Mouse (Mus musculus) cerebellum, adult 9-11 months (tissue): ENCODE measurements around the gene Zfp62.

Experiments
- DNase-seq: peaks from one replicate; pipeline ENCODE4 v3.0.0; 2022

Gene Zfp62

GRCm38 (mm10) chr11:49205080-49205590, 2.0 kb downstream of the Zfp62 start:
- no peak for DNase-seq

GRCm38 (mm10) chr11:49207495-49207894, 4.4 kb downstream of the Zfp62 start:
- no peak for DNase-seq

- no peak for DNase-seq
Observed at GRCm38 (mm10) chr11:49212577-49212976, 9.5 kb downstream of the Zfp62 start.

GRCm38 (mm10) chr11:49213505-49213904, 10.4 kb downstream of the Zfp62 start:
- DNase-seq, result no peak

GRCm38 (mm10) chr11:49219271-49219670, 16.2 kb downstream of the Zfp62 start:
- no peak for DNase-seq

- no peak for DNase-seq
Observed at GRCm38 (mm10) chr11:49224455-49224854, 21.4 kb downstream of the Zfp62 start.

GRCm38 (mm10) chr11:49232781-49233180, 29.7 kb downstream of the Zfp62 start:
- DNase-seq, result no peak

GRCm38 (mm10) chr11:49235459-49236207, 32.5 kb downstream of the Zfp62 start:
- DNase-seq, result no peak

GRCm38 (mm10) chr11:49236891-49237290, 33.8 kb downstream of the Zfp62 start:
- no peak for DNase-seq

GRCm38 (mm10) chr11:49237532-49237931, 34.4 kb downstream of the Zfp62 start:
- DNase-seq, result no peak

GRCm38 (mm10) chr11:49240310-49240709, 37.2 kb downstream of the Zfp62 start:
- no peak for DNase-seq

- DNase-seq, result no peak
Observed at GRCm38 (mm10) chr11:49240874-49241273, 37.8 kb downstream of the Zfp62 start.

- DNase-seq, result no peak
Observed at GRCm38 (mm10) chr11:49241471-49241870, 38.4 kb downstream of the Zfp62 start.

GRCm38 (mm10) chr11:49242944-49243626, 40.0 kb downstream of the Zfp62 start:
- DNase-seq, result no peak

- peak; percentile 91 for DNase-seq
Observed at GRCm38 (mm10) chr11:49243727-49244594, 40.9 kb downstream of the Zfp62 start, which contains the start of gene Mgat1. Mgat1 (plus strand) TSS chr11:49244191.

GRCm38 (mm10) chr11:49244595-49244930, 41.5 kb downstream of the Zfp62 start:
- no peak for DNase-seq

- DNase-seq, result peak; percentile 43
Observed at GRCm38 (mm10) chr11:49245176-49245575, 42.1 kb downstream of the Zfp62 start.

- DNase-seq, result no peak
Observed at GRCm38 (mm10) chr11:49245634-49246415, 42.7 kb downstream of the Zfp62 start.

GRCm38 (mm10) chr11:49246523-49246922, 43.4 kb downstream of the Zfp62 start:
- DNase-seq, result no peak

- DNase-seq, result no peak
Observed at GRCm38 (mm10) chr11:49247255-49247654, 44.2 kb downstream of the Zfp62 start.

- no peak for DNase-seq
Observed at GRCm38 (mm10) chr11:49248226-49248973, 45.3 kb downstream of the Zfp62 start.
